Mouse (Mus musculus): ENCODE measurements around the gene Pilrb2. TPM values are rescaled to one million over a fixed set of nuclear protein-coding genes. Genes with fewer than 3 reads are reported as not detected.

The Pilrb2 gene
- total and polyA plus RNA-seq, 3 experiments, result 25.9 to 71.7 TPM; not detected in 1

DNA sequence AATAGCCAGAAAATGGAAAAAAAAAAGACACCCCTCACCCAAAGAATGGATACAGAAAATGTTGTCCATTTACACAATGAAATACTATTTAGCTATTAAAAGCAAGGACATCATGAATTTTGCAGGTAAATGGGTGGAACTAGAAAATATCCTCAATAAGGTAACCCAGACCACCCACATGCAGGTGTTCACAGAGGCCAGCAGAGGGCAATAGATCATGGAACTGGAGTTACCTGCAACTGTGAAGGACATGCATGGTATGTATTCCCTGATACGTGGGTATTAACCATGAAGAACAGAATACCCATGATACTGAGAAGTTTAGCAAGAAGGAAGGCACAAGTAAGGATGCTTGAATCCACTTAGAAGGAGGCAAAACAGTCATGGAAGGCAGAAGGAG lies 21.3 kb upstream of the Pilrb2 start:
- DNase-seq (ENCODE audit: low read depth, low spot score), result peak; percentile 37
- H3K27ac ChIP-seq (ENCODE audit: control insufficient read depth, low read depth, low read length), result no peak overlapping the region
- no peak overlapping the region for H3K4me3 ChIP-seq (ENCODE audit: control insufficient read depth in 1 of 2, insufficient read depth in 1 of 2, low read depth in 2 of 2, low read length in 2 of 2)
- H3K27me3 ChIP-seq (ENCODE audit: control insufficient read depth in 1 of 2, insufficient read depth in 2 of 2, low read length in 2 of 2), result 0 out of 4 replicates have a peak, but pooled peaks cover 0 to 4% of the 10 kb centered on the region in 2 experiments
- H3K9ac ChIP-seq (ENCODE audit: control insufficient read depth, low read depth, low read length, poor library complexity, severe bottlenecking), result no peak overlapping the region
- no peaks in the 10 kb centered on the region for H3K79me2 ChIP-seq (ENCODE audit: control insufficient read depth, insufficient read depth, low read length, poor library complexity)
- TF ChIP-seq SMC3 (IDR thresholded peaks at IDR 0.05; ENCODE audit: low read depth, low read length), result peak; percentile 64
- no peak for TF ChIP-seq UBTF (IDR thresholded peaks at IDR 0.05; ENCODE audit: borderline replicate concordance, insufficient read depth, low read depth, low read length)
- no peak for TF ChIP-seq NRF1 (IDR thresholded peaks at IDR 0.05; ENCODE audit: insufficient read depth, low read depth, low read length, poor library complexity, severe bottlenecking)
- no peak for TF ChIP-seq TAL1 (IDR thresholded peaks at IDR 0.05; ENCODE audit: low read length)
- no peak for TF ChIP-seq ZKSCAN1 (IDR thresholded peaks at IDR 0.05; ENCODE audit: low read depth, low read length)
- no peak for TF ChIP-seq ELF1 (IDR thresholded peaks at IDR 0.05; ENCODE audit: low read depth, low read length)
- TF ChIP-seq MAFK (IDR thresholded peaks at IDR 0.05; ENCODE audit: borderline replicate concordance, low read depth, low read length), result no peak
- no peak for TF ChIP-seq CHD1 (IDR thresholded peaks at IDR 0.05; ENCODE audit: low read depth, low read length)
- TF ChIP-seq ZC3H11A (IDR thresholded peaks at IDR 0.05; ENCODE audit: low read depth, low read length), result peak; percentile 24; the same call in 1 of the 2 replicates
- TF ChIP-seq RAD21 (IDR thresholded peaks at IDR 0.05; ENCODE audit: low read depth, low read length), result peak; percentile 43
- TF ChIP-seq MYC (IDR thresholded peaks at IDR 0.05; ENCODE audit: low read depth, low read length), result no peak
- no peak for TF ChIP-seq ETS1 (IDR thresholded peaks at IDR 0.05; ENCODE audit: low read depth, low read length)
- peak; percentile 51 to 67 (median 60) for TF ChIP-seq CTCF (IDR thresholded peaks at IDR 0.05 in 2 of 3, conservative IDR thresholded peaks at IDR 0.05 in 1 of 3; ENCODE audit: control insufficient read depth in 1 of 3, insufficient read depth in 1 of 3, low read depth in 2 of 3, low read length in 3 of 3, poor library complexity in 1 of 3, severe bottlenecking in 1 of 3)
- no peak for TF ChIP-seq JUND (IDR thresholded peaks at IDR 0.05; ENCODE audit: low read depth, low read length)
- no peaks in the 10 kb centered on the region for H3K36me3 ChIP-seq (ENCODE audit: control insufficient read depth in 1 of 2, insufficient read depth in 2 of 2, low read length in 2 of 2)
- H3K4me1 ChIP-seq (ENCODE audit: control insufficient read depth in 1 of 2, insufficient read depth in 2 of 2, low read length in 2 of 2), result no peaks in the 10 kb centered on the region
- H3K9me3 ChIP-seq (replicated peaks; ENCODE audit: insufficient read depth, low read length), result no peaks in the 10 kb centered on the region

DNA sequence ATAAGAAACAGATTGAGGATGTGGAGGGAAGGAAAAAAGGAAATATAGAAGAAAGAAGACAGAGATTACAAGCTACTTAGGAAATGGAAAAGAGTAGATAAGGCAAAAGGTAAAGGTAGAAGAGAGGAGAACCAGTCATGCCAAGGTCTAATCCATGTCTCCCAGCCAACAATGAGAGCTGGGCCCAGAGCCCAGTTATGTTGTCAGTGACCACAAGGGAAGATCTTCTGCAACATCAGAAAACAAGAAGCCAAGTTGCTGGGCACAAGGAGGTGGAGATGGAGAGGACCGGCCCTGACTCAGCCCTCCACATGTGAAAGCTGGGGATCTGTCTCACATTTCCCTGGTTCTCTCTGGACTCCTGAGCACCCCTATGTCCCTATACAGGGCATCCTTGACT lies 16.1 kb upstream of the Pilrb2 start:
- Histone ChIP-seq H3K36me3 (ENCODE audit: control insufficient read depth in 1 of 2, insufficient read depth in 2 of 2, low read length in 2 of 2) (peaks cover 0 to 9% of the 10 kb centered on the region in 2 experiments; a peak in 2 of 4 replicates), H3K27me3 (ENCODE audit: control insufficient read depth in 1 of 2, insufficient read depth in 2 of 2, low read length in 2 of 2) (0 out of 4 replicates have a peak, but pooled peaks cover 0 to 2% of the 10 kb centered on the region in 2 experiments), H3K9me3 (replicated peaks; ENCODE audit: insufficient read depth, low read length) (no peaks in the 10 kb centered on the region), H3K4me1 (ENCODE audit: control insufficient read depth in 1 of 2, insufficient read depth in 2 of 2, low read length in 2 of 2) (peaks cover 0 to 14% of the 10 kb centered on the region in 2 experiments; a peak in 2 of 4 replicates), H3K4me3 (ENCODE audit: control insufficient read depth in 1 of 2, insufficient read depth in 1 of 2, low read depth in 2 of 2, low read length in 2 of 2) (no peak overlapping the region), H3K27ac (ENCODE audit: control insufficient read depth, low read depth, low read length) (no peak overlapping the region), H3K9ac (ENCODE audit: control insufficient read depth, low read depth, low read length, poor library complexity, severe bottlenecking) (no peak overlapping the region), H3K79me2 (ENCODE audit: control insufficient read depth, insufficient read depth, low read length, poor library complexity) (no peaks in the 10 kb centered on the region)
- no peak for DNase-seq (ENCODE audit: low read depth, low spot score)
- TF ChIP-seq CHD2 (IDR thresholded peaks at IDR 0.05; ENCODE audit: low read length), result no peak
- no peak for TF ChIP-seq HCFC1 (IDR thresholded peaks at IDR 0.05; ENCODE audit: low read depth, low read length)
